Mouse (Mus musculus) adrenal gland, postnatal 14 days (tissue): Measurements from ENCODE around the gene Gpatch8. TPM values are rescaled to one million over a fixed set of nuclear protein-coding genes. Genes with fewer than 3 reads are reported as not detected.

Source experiments
- DNase-seq: peaks from one replicate; pipeline ENCODE4 v3.0.0; 2021; ENCODE audit warnings: mixed read lengths
- total RNA-seq: library from RNA; stranded (reverse); gene quantifications from 2 replicates; pipeline ENCODE4 v1.2.3, GENCODE M21; 2021

Gpatch8 gene
- total RNA-seq, 1 experiment from 2014 or later: 29.7 TPM

- DNase-seq: no peak
These were observed 60.0 kb downstream of the Gpatch8 start for GRCm38 (mm10) chr11:102496206-102496605.

- no peak for DNase-seq
These were observed 60.5 kb downstream of the Gpatch8 start for GRCm38 (mm10) chr11:102495742-102496141.

- DNase-seq: no peak
These were observed 61.1 kb downstream of the Gpatch8 start for GRCm38 (mm10) chr11:102495114-102495513.

- DNase-seq: no peak
These were observed 62.0 kb downstream of the Gpatch8 start for GRCm38 (mm10) chr11:102494063-102494650.

GRCm38 (mm10) chr11:102493241-102493640, 63.0 kb downstream of the Gpatch8 start:
- DNase-seq: no peak

- DNase-seq: no peak
These were observed 68.3 kb downstream of the Gpatch8 start for GRCm38 (mm10) chr11:102487901-102488300.

- peak; percentile 70 for DNase-seq
These were observed 69.3 kb downstream of the Gpatch8 start for GRCm38 (mm10) chr11:102486733-102487386.

- no peak for DNase-seq
These were observed 74.4 kb downstream of the Gpatch8 start for GRCm38 (mm10) chr11:102481779-102482178.

GRCm38 (mm10) chr11:102480897-102481296, 75.3 kb downstream of the Gpatch8 start:
- no peak for DNase-seq

GRCm38 (mm10) chr11:102480111-102480510, 76.1 kb downstream of the Gpatch8 start:
- no peak for DNase-seq

- no peak for DNase-seq
These were observed 76.6 kb downstream of the Gpatch8 start for GRCm38 (mm10) chr11:102479581-102479980.

GRCm38 (mm10) chr11:102478671-102479070, 77.5 kb downstream of the Gpatch8 start:
- no peak for DNase-seq

GRCm38 (mm10) chr11:102475027-102475426, 81.2 kb downstream of the Gpatch8 start:
- DNase-seq: no peak

- no peak for DNase-seq
These were observed 86.4 kb downstream of the Gpatch8 start, which contains the start of gene Itga2b for GRCm38 (mm10) chr11:102469648-102470357. Itga2b (minus strand) TSS chr11:102470122.

GRCm38 (mm10) chr11:102467041-102467631, 89.1 kb downstream of the Gpatch8 start:
- DNase-seq: peak; percentile 100

GRCm38 (mm10) chr11:102465713-102466436, 90.3 kb downstream of the Gpatch8 start:
- peak; percentile 84 for DNase-seq

- no peak for DNase-seq
These were observed 91.3 kb downstream of the Gpatch8 start for GRCm38 (mm10) chr11:102464901-102465300.

GRCm38 (mm10) chr11:102461764-102462163, 94.4 kb downstream of the Gpatch8 start:
- DNase-seq: no peak

- DNase-seq: no peak
These were observed 95.7 kb downstream of the Gpatch8 start for GRCm38 (mm10) chr11:102460541-102460940.

GRCm38 (mm10) chr11:102455740-102456396, 100.3 kb downstream of the Gpatch8 start:
- DNase-seq: peak; percentile 88

GRCm38 (mm10) chr11:102453131-102453530, 103.1 kb downstream of the Gpatch8 start:
- no peak for DNase-seq
